Mouse (Mus musculus): ENCODE results near the gene Col6a6. TPM values are rescaled to one million over a fixed set of nuclear protein-coding genes. Genes with fewer than 3 reads are reported as not detected.
"Not testable (repeated sequence)": the region's sequence is repeated elsewhere in the genome, so short reads cannot be mapped to it uniquely, and the experiment has no call there.

The Col6a6 gene
- polyA plus RNA-seq, 1 experiment: not detected

- H3K4me3 ChIP-seq (ENCODE audit: insufficient read depth, poor library complexity, severe bottlenecking): no peak overlapping the region
- TF ChIP-seq MAX (IDR thresholded peaks at IDR 0.05): no peak
- TF ChIP-seq USF1 (IDR thresholded peaks at IDR 0.05; ENCODE audit: low read depth): no peak
- TF ChIP-seq MYOG (IDR thresholded peaks at IDR 0.05; ENCODE audit: control insufficient read depth, extremely low read depth, insufficient read length): no peak
- no peak for TF ChIP-seq CEBPB (IDR thresholded peaks at IDR 0.05; ENCODE audit: low read depth)
- no peak for TF ChIP-seq FOSL1 (IDR thresholded peaks at IDR 0.05; ENCODE audit: insufficient read depth, low read length, poor library complexity, severe bottlenecking)
- no peak for TF ChIP-seq CTCF (IDR thresholded peaks at IDR 0.05; ENCODE audit: control insufficient read depth, insufficient read depth, insufficient read length)
- TF ChIP-seq MYOD1 (IDR thresholded peaks at IDR 0.05; ENCODE audit: control insufficient read depth, insufficient read length, low read depth): no peak
- no peak overlapping the region for H3ac ChIP-seq (ENCODE audit: control insufficient read depth, insufficient read length, low read depth)
- no peaks in the 10 kb centered on the region for H3K27me3 ChIP-seq (ENCODE audit: control insufficient read depth, insufficient read depth, insufficient read length)
- H3K36me3 ChIP-seq (ENCODE audit: control insufficient read depth, insufficient read depth): no peaks in the 10 kb centered on the region
- no peaks in the 10 kb centered on the region for H3K79me3 ChIP-seq (ENCODE audit: low read depth)
- H3K79me2 ChIP-seq (ENCODE audit: control insufficient read depth, insufficient read depth): no peaks in the 10 kb centered on the region
These were observed 24.2 kb upstream of the Col6a6 start for GRCm38 (mm10) chr9:105852015-105852777.

GRCm38 (mm10) chr9:105851011-105851410 lies 23.1 kb upstream of the Col6a6 start:
- TF ChIP-seq MYOG (IDR thresholded peaks at IDR 0.05; ENCODE audit: control insufficient read depth, extremely low read depth, insufficient read length) (no peak), USF1 (IDR thresholded peaks at IDR 0.05; ENCODE audit: low read depth) (no peak), CEBPB (IDR thresholded peaks at IDR 0.05; ENCODE audit: low read depth) (no peak), MYOD1 (IDR thresholded peaks at IDR 0.05; ENCODE audit: control insufficient read depth, insufficient read length, low read depth) (no peak)
- Histone ChIP-seq H3K79me2 (ENCODE audit: control insufficient read depth, insufficient read depth) (no peaks in the 10 kb centered on the region), H3K27me3 (ENCODE audit: control insufficient read depth, insufficient read depth, insufficient read length) (no peaks in the 10 kb centered on the region), H3K79me3 (ENCODE audit: low read depth) (no peaks in the 10 kb centered on the region), H3K36me3 (ENCODE audit: control insufficient read depth, insufficient read depth) (no peaks in the 10 kb centered on the region), H3K4me3 (ENCODE audit: insufficient read depth, poor library complexity, severe bottlenecking) (no peak overlapping the region), H3ac (ENCODE audit: control insufficient read depth, insufficient read length, low read depth) (no peak overlapping the region)

- TF ChIP-seq CTCF (IDR thresholded peaks at IDR 0.05; ENCODE audit: control insufficient read depth, insufficient read depth, insufficient read length) (no peak), FOSL1 (IDR thresholded peaks at IDR 0.05; ENCODE audit: insufficient read depth, low read length, poor library complexity, severe bottlenecking) (no peak), USF1 (IDR thresholded peaks at IDR 0.05; ENCODE audit: low read depth) (no peak), MYOG (IDR thresholded peaks at IDR 0.05; ENCODE audit: control insufficient read depth, extremely low read depth, insufficient read length) (no peak), MYOD1 (IDR thresholded peaks at IDR 0.05; ENCODE audit: control insufficient read depth, insufficient read length, low read depth) (no peak), MAX (IDR thresholded peaks at IDR 0.05) (no peak), CEBPB (IDR thresholded peaks at IDR 0.05; ENCODE audit: low read depth) (no peak)
- Histone ChIP-seq H3K27me3 (ENCODE audit: control insufficient read depth, insufficient read depth, insufficient read length) (no peaks in the 10 kb centered on the region), H3K79me2 (ENCODE audit: control insufficient read depth, insufficient read depth) (no peaks in the 10 kb centered on the region), H3K4me3 (ENCODE audit: insufficient read depth, poor library complexity, severe bottlenecking) (no peak overlapping the region), H3K79me3 (ENCODE audit: low read depth) (no peaks in the 10 kb centered on the region), H3K36me3 (ENCODE audit: control insufficient read depth, insufficient read depth) (no peaks in the 10 kb centered on the region), H3ac (ENCODE audit: control insufficient read depth, insufficient read length, low read depth) (no peak overlapping the region)
These were observed 20.4 kb upstream of the Col6a6 start for GRCm38 (mm10) chr9:105848396-105848795.

DNA sequence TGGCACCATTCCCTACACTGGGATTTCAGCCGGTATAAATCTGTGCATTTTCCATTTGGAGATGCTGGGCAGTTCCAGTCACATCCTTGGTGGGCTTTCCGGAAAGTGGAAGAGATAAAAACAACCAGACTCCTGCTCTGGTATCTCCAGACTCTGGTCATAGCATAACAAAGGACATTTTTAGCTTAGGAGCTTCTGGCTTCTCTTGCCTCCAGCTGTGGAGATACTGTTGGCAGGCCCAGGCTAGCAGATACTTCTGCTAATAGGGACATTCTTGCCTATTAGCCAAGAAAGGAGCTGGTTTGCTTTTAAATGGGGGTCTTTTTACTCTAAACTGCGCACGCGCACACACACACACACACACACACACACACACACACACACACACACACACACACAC lies 19.3 kb upstream of the Col6a6 start:
- H3K79me2 ChIP-seq (ENCODE audit: control insufficient read depth, insufficient read depth): no peaks in the 10 kb centered on the region
- no peaks in the 10 kb centered on the region for H3K27me3 ChIP-seq (ENCODE audit: control insufficient read depth, insufficient read depth, insufficient read length)

GRCm38 (mm10) chr9:105841386-105841785 lies 13.4 kb upstream of the Col6a6 start:
- H3K4me3 ChIP-seq (ENCODE audit: insufficient read depth, poor library complexity, severe bottlenecking); H3ac ChIP-seq (ENCODE audit: control insufficient read depth, insufficient read length, low read depth); H3K27me3 ChIP-seq (ENCODE audit: control insufficient read depth, insufficient read depth, insufficient read length); H3K36me3 ChIP-seq (ENCODE audit: control insufficient read depth, insufficient read depth); H3K79me3 ChIP-seq (ENCODE audit: low read depth); H3K79me2 ChIP-seq (ENCODE audit: control insufficient read depth, insufficient read depth): not testable (repeated sequence)

More for the DNA sequence above, 19.3 kb upstream of the Col6a6 start:
- no peak for TF ChIP-seq MYOD1 (IDR thresholded peaks at IDR 0.05; ENCODE audit: control insufficient read depth, insufficient read length, low read depth)
- no peak for TF ChIP-seq MAX (IDR thresholded peaks at IDR 0.05)
- Histone ChIP-seq H3K79me3 (ENCODE audit: low read depth) (no peaks in the 10 kb centered on the region), H3ac (ENCODE audit: control insufficient read depth, insufficient read length, low read depth) (no peak overlapping the region), H3K4me3 (ENCODE audit: insufficient read depth, poor library complexity, severe bottlenecking) (no peak overlapping the region), H3K36me3 (ENCODE audit: control insufficient read depth, insufficient read depth) (no peaks in the 10 kb centered on the region)

- Histone ChIP-seq H3K79me2 (ENCODE audit: control insufficient read depth, insufficient read depth) (no peaks in the 10 kb centered on the region), H3K27me3 (ENCODE audit: control insufficient read depth, insufficient read depth, insufficient read length) (no peaks in the 10 kb centered on the region), H3K36me3 (ENCODE audit: control insufficient read depth, insufficient read depth) (no peaks in the 10 kb centered on the region), H3K4me3 (ENCODE audit: insufficient read depth, poor library complexity, severe bottlenecking) (no peak overlapping the region), H3K79me3 (ENCODE audit: low read depth) (no peaks in the 10 kb centered on the region), H3ac (ENCODE audit: control insufficient read depth, insufficient read length, low read depth) (no peak overlapping the region)
- TF ChIP-seq MYOG (IDR thresholded peaks at IDR 0.05; ENCODE audit: control insufficient read depth, extremely low read depth, insufficient read length): no peak
- TF ChIP-seq CEBPB (IDR thresholded peaks at IDR 0.05; ENCODE audit: low read depth): no peak
- no peak for TF ChIP-seq CTCF (IDR thresholded peaks at IDR 0.05; ENCODE audit: control insufficient read depth, insufficient read depth, insufficient read length)
- no peak for TF ChIP-seq USF1 (IDR thresholded peaks at IDR 0.05; ENCODE audit: low read depth)
- TF ChIP-seq MYOD1 (IDR thresholded peaks at IDR 0.05; ENCODE audit: control insufficient read depth, insufficient read length, low read depth): no peak
- TF ChIP-seq MAX (IDR thresholded peaks at IDR 0.05): no peak
- TF ChIP-seq FOSL1 (IDR thresholded peaks at IDR 0.05; ENCODE audit: insufficient read depth, low read length, poor library complexity, severe bottlenecking): no peak
These were observed 11.2 kb upstream of the Col6a6 start for GRCm38 (mm10) chr9:105839147-105839515.

Data from C2C12 (cell line).